Mouse (Mus musculus): ENCODE results near the gene Nrp2.

The Nrp2 gene

GRCm38 (mm10) chr1:62704889-62705516, 1.9 kb downstream of the Nrp2 start:
- DNase-seq, result no peak

- DNase-seq, result no peak
Observed at GRCm38 (mm10) chr1:62705517-62705981, 2.5 kb downstream of the Nrp2 start.

- peak; percentile 39 for DNase-seq
Observed at GRCm38 (mm10) chr1:62706085-62707021, 3.3 kb downstream of the Nrp2 start.

DNA sequence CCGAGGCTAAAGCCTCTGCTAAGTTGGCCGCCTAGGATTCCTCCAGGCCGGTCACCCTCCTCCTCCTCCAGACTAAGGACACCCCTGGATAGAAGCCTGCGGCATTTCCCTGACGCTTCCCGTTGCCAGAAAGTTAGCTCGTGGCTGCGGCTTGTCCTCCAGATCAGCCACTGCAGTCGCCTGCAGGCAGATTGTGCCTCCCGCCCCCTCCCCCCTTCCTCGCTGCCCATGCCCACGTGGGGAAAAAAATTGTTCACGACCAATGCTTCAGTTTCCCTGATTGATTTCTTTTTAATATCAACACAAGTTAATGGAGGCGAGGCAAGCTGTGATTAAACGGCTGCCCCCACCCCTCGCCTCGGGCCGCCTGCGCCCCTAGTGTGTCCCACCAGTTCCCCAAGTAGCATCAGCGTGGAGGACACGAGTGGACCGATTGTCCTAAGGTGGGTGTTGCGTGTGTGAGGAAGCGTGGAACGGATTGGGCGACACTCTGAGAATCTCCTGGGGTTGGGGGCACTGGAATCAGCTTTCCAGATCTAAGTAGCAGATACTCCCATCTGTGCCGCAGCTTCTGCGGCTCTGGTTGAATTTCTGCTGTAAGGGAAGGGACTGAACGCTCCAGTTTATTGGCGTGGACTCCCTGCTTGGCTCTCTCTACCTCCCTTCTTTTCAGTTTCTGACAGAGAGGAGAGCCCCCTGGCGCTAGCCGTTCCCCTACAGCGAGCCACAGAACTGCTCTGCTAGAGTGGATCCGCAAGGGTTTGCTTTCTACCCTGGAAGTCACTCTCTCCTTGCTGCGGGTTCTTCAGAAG, 4.2 kb downstream of the Nrp2 start:
- DNase-seq, result peak; percentile 39

GRCm38 (mm10) chr1:62707913-62708860, 5.1 kb downstream of the Nrp2 start:
- DNase-seq, result no peak

GRCm38 (mm10) chr1:62709770-62710335, 6.8 kb downstream of the Nrp2 start:
- no peak for DNase-seq

DNA sequence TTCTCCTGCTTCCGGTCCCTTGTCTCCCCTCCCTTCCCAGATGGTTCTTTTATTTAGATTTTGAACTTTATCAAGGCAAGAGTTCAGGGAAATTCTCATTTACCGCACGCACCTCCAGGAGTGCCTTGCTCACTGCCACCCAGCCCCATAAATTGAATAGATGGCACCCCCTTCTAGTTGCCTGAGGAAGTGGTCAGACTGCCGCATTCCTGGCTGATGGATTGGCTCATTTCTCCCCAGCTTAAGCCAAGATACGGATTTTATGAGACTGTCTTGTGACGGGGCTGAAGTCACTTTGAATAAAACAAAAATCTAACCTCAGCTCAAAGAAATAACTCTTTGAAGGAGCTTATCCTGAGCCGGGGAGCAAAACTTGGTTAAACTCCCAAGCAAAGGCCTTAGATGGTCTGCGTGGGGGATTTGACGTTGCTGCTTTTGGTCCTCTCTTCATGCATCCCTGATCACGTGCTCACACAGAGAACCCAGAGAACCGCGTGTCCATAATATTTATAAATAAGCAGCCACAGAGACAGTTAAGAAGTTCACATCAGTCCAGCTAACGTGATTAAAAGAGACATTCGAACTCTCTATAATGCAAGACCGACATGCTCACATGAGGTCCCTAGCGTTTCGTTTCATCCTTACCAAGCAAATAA, 10.1 kb downstream of the Nrp2 start:
- DNase-seq, result no peak

DNA sequence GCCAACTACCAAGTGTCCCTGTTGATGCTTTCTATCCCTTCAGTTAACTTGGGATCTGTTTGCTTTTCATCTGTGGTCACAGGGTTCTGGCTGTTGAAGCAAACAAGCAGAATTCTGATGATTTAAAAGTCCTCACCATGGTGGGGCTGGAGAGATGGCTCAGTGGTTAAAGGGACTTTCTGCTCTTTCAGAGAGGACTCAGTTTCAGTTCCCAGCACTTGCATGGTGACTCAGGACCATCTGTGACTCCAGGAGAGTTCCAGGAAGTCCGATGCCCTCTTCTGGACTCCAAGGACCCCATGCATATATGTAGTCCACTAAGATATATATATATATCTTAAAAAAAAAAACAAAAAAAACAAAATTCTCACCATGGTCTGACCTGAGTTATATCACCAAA, 11.9 kb downstream of the Nrp2 start:
- no peak for DNase-seq

GRCm38 (mm10) chr1:62715692-62716091, 12.6 kb downstream of the Nrp2 start:
- DNase-seq, result no peak

DNA sequence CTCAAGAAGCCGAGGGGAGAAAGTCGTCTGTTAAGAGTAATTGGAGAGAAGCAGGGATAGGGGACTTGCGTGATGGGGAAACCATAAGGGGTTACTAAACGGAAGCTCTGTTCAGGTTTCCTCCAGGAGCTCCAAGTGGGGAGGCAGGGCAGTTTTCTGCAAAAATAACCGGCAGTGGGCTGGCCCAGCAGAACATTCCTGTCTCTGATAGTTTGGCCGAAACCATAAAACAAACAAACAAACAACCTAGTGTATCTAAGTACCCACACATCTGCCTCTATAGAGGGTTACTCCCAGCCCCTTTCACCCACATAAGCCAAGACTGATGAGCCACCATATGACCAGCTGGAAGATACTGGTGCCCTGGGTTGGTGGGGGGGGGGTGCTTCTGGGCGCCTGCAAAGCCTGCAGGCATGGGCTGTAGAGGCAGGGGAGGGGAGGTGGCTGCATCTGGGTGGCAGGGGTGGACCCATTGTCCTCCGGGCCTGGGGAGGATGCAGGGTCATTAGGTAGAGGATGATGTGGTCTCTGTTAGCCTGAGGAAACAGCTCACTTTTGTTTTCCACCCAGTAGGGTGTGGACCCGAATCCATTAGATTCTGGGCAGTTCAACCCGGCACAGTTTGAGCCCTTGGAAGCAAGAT, 13.9 kb downstream of the Nrp2 start:
- DNase-seq, result no peak

DNA sequence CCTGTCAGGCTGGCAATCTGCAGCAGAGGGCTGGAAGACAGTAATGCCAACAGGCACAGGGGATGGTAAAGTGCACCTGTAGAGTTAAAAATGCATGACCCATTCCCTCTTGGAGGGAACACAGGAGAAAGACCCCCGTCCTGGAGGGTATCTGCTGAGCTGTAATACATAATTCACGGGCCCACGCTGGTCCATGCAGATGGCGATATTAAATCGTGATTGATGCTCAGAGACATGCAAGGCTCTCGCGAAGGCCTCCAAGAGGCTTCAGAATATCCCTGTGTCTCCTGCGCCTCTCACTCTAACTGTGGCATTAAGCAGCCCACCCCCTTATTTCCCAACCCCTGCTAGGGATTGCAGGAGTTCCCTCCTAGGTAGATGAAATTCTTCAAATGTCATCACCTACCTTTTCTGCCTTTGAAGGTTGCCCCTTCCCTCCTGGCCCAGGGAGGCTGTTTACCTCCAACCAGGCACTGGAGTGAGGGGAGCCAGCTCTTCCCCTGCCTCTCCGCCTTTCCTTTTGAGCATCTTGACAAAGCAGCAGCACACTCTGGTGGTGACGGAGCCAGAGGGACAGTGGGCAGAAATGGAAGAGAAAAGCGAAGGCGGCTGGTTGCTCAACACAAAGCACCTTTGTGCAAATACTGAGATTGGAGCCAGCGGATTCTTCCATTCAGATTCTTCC, 14.6 kb downstream of the Nrp2 start:
- no peak for DNase-seq

GRCm38 (mm10) chr1:62718237-62718571, 15.1 kb downstream of the Nrp2 start:
- DNase-seq, result no peak

DNA sequence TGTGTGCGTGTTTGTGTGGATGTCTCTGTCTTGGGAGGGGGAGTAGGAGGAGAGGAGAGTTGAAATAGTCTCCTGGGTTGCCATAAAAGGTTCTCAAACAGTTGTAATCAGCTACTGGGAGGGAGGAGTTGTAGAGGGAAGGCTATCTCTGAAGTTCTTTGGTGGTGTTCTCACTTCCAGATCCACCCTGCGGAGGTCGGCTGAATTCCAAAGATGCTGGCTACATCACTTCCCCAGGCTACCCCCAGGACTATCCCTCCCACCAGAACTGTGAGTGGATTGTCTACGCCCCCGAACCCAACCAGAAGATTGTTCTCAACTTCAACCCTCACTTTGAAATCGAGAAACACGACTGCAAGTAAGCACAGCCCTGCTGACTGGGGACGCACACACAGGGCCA, 15.7 kb downstream of the Nrp2 start:
- DNase-seq, result no peak

- DNase-seq, result no peak
Observed at GRCm38 (mm10) chr1:62719770-62720169, 16.7 kb downstream of the Nrp2 start.

DNA sequence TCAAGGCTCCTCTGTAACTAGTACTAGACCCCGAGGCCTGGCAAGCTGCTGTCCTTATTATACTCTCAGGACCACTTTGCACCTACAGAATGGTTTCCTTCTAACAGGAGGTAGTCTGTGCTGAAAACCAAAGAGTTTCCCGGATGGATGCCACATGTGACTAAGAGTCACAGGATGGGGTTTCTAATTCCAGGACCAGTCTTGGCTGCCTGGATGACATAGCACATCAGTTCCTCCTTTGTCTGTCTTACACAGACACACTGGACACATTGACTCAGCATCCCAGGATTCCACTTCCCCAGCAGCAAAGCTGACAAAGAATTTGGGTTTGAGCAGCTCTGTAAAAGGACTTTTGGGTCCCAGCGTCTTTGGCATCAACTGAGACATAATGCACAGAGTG, 17.1 kb downstream of the Nrp2 start:
- DNase-seq, result no peak

- DNase-seq, result no peak
Observed at GRCm38 (mm10) chr1:62720727-62721705, 17.9 kb downstream of the Nrp2 start.

DNA sequence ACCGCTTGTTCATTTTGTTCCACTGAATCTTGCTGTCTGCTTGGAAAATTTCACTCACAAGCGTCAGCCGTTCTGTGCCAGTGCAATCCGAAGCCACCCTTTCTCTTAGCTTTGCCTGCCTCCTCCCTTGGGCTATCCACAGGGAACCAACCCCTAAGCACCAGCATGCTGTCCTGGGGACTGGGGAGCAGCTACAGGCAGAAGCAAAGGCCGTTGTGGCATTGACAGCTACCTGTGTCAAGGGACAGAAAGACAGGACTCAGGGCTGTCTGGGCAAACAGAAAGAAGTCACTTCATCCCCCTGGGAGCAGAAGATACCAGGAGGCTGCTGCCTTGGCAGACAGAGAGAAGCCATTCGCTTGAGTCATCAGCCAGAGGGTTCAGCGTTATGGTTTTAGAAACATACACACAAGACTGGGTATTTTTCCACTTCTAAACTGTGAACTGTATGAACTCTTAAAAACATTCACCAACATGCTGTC, 18.7 kb downstream of the Nrp2 start:
- no peak for DNase-seq

- DNase-seq, result peak; percentile 63
Observed at GRCm38 (mm10) chr1:62722526-62722925, 19.4 kb downstream of the Nrp2 start.

- DNase-seq, result no peak
Observed at GRCm38 (mm10) chr1:62723891-62724290, 20.8 kb downstream of the Nrp2 start.

Data from thymus, postnatal 4 days (tissue).